Mouse (Mus musculus) lung, postnatal 0 days (tissue): ENCODE measurements around the gene Mob1a.

Experiments
- CTCF ChIP-seq: IDR thresholded peaks from 2 replicates; pipeline ENCODE4 v1.5.1; 2016; ENCODE audit warnings: antibody characterized with exemption, mild to moderate bottlenecking
- EP300 ChIP-seq: IDR thresholded peaks from 2 replicates; pipeline ENCODE4 v1.6.1; 2016; ENCODE audit warnings: antibody characterized with exemption, mild to moderate bottlenecking, control low read depth

- TF ChIP-seq CTCF: no peak
- no peak for TF ChIP-seq EP300
These were observed 56.0 kb downstream of the Mob1a start for GRCm38 (mm10) chr6:83381510-83382491.
